Mouse (Mus musculus): ENCODE data around the gene Rela. TPM values are rescaled to one million over a fixed set of nuclear protein-coding genes. Genes with fewer than 3 reads are reported as not detected.
A peak's percentile ranks its signal among the peaks of the same experiment; 100 is the strongest.

Gene Rela
- total RNA-seq, 2 experiments from 2014 or later = 17.2 to 17.7 TPM

- DNase-seq = no peak
These were observed 677 bp upstream of the Rela start for GRCm38 (mm10) chr19:5636571-5637041.

GRCm38 (mm10) chr19:5638416-5639005 lies 1.2 kb downstream of the Rela start:
- DNase-seq = no peak

- DNase-seq = no peak
These were observed 3.1 kb downstream of the Rela start for GRCm38 (mm10) chr19:5640339-5640738.

- DNase-seq = no peak
These were observed 3.7 kb downstream of the Rela start for GRCm38 (mm10) chr19:5641021-5641420.

- no peak for DNase-seq
These were observed 4.4 kb downstream of the Rela start for GRCm38 (mm10) chr19:5641641-5642040.

GRCm38 (mm10) chr19:5645280-5645679 lies 8.0 kb downstream of the Rela start:
- no peak for DNase-seq

GRCm38 (mm10) chr19:5646731-5647330 lies 9.5 kb downstream of the Rela start:
- DNase-seq = no peak

- DNase-seq = no peak
These were observed 10.5 kb downstream of the Rela start for GRCm38 (mm10) chr19:5647791-5648190.

- peak; percentile 79 to 80 for DNase-seq
These were observed 11.4 kb downstream of the Rela start for GRCm38 (mm10) chr19:5648401-5649297.

- no peak for DNase-seq
These were observed 12.0 kb downstream of the Rela start for GRCm38 (mm10) chr19:5649298-5649741.

- DNase-seq = no peak
These were observed 14.4 kb downstream of the Rela start for GRCm38 (mm10) chr19:5651502-5652274.

- no peak for DNase-seq
These were observed 15.3 kb downstream of the Rela start for GRCm38 (mm10) chr19:5652570-5652969.

- no peak for DNase-seq
These were observed 16.9 kb downstream of the Rela start for GRCm38 (mm10) chr19:5653969-5654719.

GRCm38 (mm10) chr19:5654720-5655298 lies 17.5 kb downstream of the Rela start:
- no peak for DNase-seq

GRCm38 (mm10) chr19:5660942-5661751 lies 23.9 kb downstream of the Rela start:
- no peak for DNase-seq

- DNase-seq = no peak
These were observed 25.0 kb downstream of the Rela start for GRCm38 (mm10) chr19:5662310-5662709.

- peak; percentile 73 to 76 for DNase-seq
These were observed 26.0 kb downstream of the Rela start, which contains the start of gene Sipa1 for GRCm38 (mm10) chr19:5662981-5663913. TSS of gene Sipa1 (minus strand) at chr19:5663707.

GRCm38 (mm10) chr19:5664669-5665257 lies 27.5 kb downstream of the Rela start:
- no peak for DNase-seq

GRCm38 (mm10) chr19:5665465-5665864 lies 28.2 kb downstream of the Rela start:
- no peak for DNase-seq

All from layer of hippocampus, postnatal 36 days (tissue).